Mouse (Mus musculus): ENCODE data around the gene Mecom.

- TF ChIP-seq POLR2A (IDR thresholded peaks at IDR 0.05; ENCODE audit: borderline replicate concordance, low read depth, low read length), result no peak
- TF ChIP-seq CTCF (IDR thresholded peaks at IDR 0.05; ENCODE audit: low read depth, low read length), result no peak
These were observed 5.9 kb upstream of the Mecom start for GRCm38 (mm10) chr3:30553741-30554140.
